Mouse (Mus musculus): ENCODE results near the gene Btrc. TPM values are rescaled to one million over a fixed set of nuclear protein-coding genes. Genes with fewer than 3 reads are reported as not detected.
"Not testable (repeated sequence)": the region's sequence is repeated elsewhere in the genome, so short reads cannot be mapped to it uniquely, and the experiment has no call there.

Btrc gene
- polyA plus RNA-seq, 2 experiments: 41.5 to 44.1 TPM

DNA sequence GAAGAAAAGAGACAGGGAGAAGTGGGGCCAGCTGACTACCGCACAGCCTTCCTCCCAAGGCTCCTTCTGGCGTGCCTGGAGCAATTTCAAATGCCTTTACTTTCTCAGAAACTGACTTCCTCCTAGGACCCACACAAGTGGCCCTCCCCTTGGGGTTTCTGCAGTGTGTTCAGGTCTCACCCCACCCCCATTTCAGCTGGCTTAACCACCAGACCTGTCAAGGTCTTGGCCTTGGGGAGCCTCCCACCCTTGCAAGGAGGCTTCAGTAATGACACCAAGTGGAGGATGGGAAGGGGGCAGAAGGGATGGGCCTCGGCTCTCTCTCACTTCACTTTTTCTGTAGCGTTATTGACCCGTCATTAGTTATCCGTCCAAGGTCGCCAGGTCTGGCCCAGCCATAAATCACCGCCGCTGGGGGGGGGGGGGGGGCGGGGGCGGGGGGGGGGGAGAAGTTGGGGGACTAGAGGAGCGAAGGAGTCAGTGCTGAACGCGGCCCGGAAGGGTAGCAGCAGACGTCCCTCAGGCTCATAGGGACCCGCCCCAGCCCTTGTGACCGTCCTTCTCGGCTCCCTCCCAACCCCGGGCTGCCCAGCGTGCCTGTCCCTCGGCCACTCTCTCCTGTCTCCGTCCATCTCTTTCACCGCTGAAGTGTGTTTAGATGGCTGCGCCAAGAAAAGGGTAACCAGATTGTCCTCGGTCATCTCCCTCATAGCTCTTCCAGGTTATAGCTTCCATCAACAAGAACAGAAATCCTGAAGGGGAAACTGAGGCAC, 180.8 kb downstream of the Btrc start:
- no peak for DNase-seq (ENCODE audit: low spot score)
- WGBS: under 1% methylated on average over 13 of the region's 26 CpGs
- Histone ChIP-seq H3K9ac (ENCODE audit: low read depth, low read length, severe bottlenecking) (peak overlapping the region; percentile 40), H3K9me3 (ENCODE audit: control insufficient read depth, low read length) (no peaks in the 10 kb centered on the region), H3K4me1 (ENCODE audit: control insufficient read depth, insufficient read depth, low read length) (peaks cover 5% of the 10 kb centered on the region; the same call in 1 of the 2 replicates), H3K27ac (replicated peaks; ENCODE audit: low read depth, low read length) (no peak overlapping the region), H3K36me3 (ENCODE audit: control insufficient read depth, insufficient read depth, low read length) (no peaks in the 10 kb centered on the region), H3K4me2 (replicated peaks; ENCODE audit: low read depth, low read length, severe bottlenecking) (peak overlapping the region; percentile 62), H3K27me3 (ENCODE audit: control insufficient read depth, insufficient read depth, low read length) (peaks cover 24% of the 10 kb centered on the region), H3K4me3 (replicated peaks; ENCODE audit: low read length) (peak overlapping the region; percentile 29)
- no peak for TF ChIP-seq POLR2A (IDR thresholded peaks at IDR 0.05; ENCODE audit: borderline replicate concordance, extremely low read depth, insufficient read depth, insufficient read length)
- ATAC-seq (ENCODE audit: low FRiP score, low read depth): no peak

DNA sequence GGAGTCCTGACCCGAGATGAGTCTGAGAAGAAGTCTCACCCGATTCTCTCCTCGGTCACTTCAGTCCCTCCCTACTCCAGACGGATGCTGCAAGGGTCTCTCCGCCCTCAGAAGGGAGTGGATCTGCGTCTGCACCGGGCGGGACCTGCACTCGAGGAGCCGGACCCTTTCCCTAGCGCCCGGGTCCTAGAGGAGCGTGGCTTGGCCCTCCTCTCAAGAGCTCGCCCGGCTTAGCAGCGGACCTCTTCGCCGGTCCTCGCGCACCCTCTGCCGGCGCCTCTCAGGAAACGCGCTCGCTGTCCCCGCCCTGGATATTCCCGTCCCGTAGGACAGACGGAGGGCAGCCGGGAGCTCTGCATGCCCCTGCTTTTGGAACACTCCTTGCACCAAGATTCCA, 181.4 kb downstream of the Btrc start:
- no peak for TF ChIP-seq POLR2A (IDR thresholded peaks at IDR 0.05; ENCODE audit: borderline replicate concordance, extremely low read depth, insufficient read depth, insufficient read length)
- 0% methylated on average over 29 of the region's 30 CpGs for WGBS
- peak overlapping the region; percentile 62 for H3K4me2 ChIP-seq (replicated peaks; ENCODE audit: low read depth, low read length, severe bottlenecking)
- no peaks in the 10 kb centered on the region for H3K9me3 ChIP-seq (ENCODE audit: control insufficient read depth, low read length)
- peaks cover 24% of the 10 kb centered on the region for H3K27me3 ChIP-seq (ENCODE audit: control insufficient read depth, insufficient read depth, low read length)
- peak; percentile 76 for ATAC-seq (ENCODE audit: low FRiP score, low read depth)
- peaks cover 5% of the 10 kb centered on the region; the same call in 1 of the 2 replicates for H3K4me1 ChIP-seq (ENCODE audit: control insufficient read depth, insufficient read depth, low read length)
- peak overlapping the region; percentile 40 for H3K9ac ChIP-seq (ENCODE audit: low read depth, low read length, severe bottlenecking)
- H3K27ac ChIP-seq (replicated peaks; ENCODE audit: low read depth, low read length): no peak overlapping the region
- H3K4me3 ChIP-seq (replicated peaks; ENCODE audit: low read length): peak overlapping the region; percentile 29
- DNase-seq (ENCODE audit: low spot score): peak; percentile 81
- no peaks in the 10 kb centered on the region for H3K36me3 ChIP-seq (ENCODE audit: control insufficient read depth, insufficient read depth, low read length)

DNA sequence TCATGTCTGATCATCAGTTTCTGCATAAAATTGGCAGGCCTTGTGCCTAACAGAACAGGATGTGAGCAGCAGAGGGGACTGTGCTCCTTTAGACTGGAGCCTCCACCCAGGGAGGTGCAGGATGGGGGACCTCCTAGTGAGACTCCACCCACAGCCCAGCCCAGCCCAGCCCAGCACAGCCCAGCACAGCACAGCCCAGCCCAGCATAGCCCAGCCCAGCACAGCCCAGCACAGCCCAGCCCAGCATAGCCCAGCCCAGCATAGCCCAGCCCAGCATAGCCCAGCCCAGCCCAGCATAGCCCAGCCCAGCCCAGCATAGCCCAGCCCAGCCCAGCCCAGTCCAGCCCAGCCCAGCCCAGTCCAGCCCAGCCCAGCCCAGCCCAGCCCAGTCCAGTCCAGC, 184.7 kb downstream of the Btrc start:
- H3K9ac ChIP-seq (ENCODE audit: low read depth, low read length, severe bottlenecking); H3K27me3 ChIP-seq (ENCODE audit: control insufficient read depth, insufficient read depth, low read length); H3K36me3 ChIP-seq (ENCODE audit: control insufficient read depth, insufficient read depth, low read length); H3K4me3 ChIP-seq (replicated peaks; ENCODE audit: low read length); ATAC-seq (ENCODE audit: low FRiP score, low read depth); H3K9me3 ChIP-seq (ENCODE audit: control insufficient read depth, low read length); H3K27ac ChIP-seq (replicated peaks; ENCODE audit: low read depth, low read length); H3K4me1 ChIP-seq (ENCODE audit: control insufficient read depth, insufficient read depth, low read length); DNase-seq (ENCODE audit: low spot score); H3K4me2 ChIP-seq (replicated peaks; ENCODE audit: low read depth, low read length, severe bottlenecking): not testable (repeated sequence)

DNA sequence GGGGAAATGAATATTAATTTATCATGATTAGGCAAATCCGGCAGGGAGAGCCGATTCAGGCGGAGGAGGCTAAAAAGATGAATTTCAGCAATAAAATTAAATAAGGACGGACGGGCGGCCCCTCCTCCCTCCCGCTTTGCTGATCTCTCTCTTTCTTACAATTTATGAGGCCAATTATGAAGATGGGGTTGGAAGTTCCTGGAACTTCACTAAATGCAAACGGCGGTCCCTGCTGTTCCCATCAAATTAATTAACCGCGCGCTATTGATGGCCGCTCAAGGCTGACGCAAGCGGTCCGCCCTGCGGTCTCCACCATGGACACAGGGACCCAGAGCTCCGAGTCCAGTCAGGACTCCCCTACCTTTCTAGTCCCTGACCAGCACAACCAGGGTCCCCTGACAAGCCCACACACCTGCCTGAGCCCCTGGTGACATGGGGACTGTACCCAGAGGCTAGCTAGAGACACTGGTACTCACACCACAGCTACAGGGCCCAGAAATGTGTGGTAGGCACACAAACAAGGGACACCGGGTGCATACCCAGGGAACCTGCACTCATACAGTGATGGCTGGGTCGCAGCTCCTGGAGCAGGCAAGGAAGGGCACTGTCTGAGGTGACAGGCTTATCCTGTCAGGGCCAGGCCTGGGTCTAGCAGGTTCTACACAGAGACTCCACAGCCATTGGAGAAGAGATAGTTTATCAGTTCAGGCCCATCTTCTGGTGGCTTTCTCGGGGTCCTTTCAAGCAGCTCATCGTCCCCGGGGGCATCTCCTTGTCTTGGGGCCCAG, 185.8 kb downstream of the Btrc start:
- peaks cover 5% of the 10 kb centered on the region; the same call in 1 of the 2 replicates for H3K4me1 ChIP-seq (ENCODE audit: control insufficient read depth, insufficient read depth, low read length)
- ATAC-seq (ENCODE audit: low FRiP score, low read depth): no peak
- H3K9me3 ChIP-seq (ENCODE audit: control insufficient read depth, low read length): no peaks in the 10 kb centered on the region
- no peak overlapping the region for H3K4me2 ChIP-seq (replicated peaks; ENCODE audit: low read depth, low read length, severe bottlenecking)
- H3K4me3 ChIP-seq (replicated peaks; ENCODE audit: low read length): no peak overlapping the region
- H3K27ac ChIP-seq (replicated peaks; ENCODE audit: low read depth, low read length): no peak overlapping the region
- H3K9ac ChIP-seq (ENCODE audit: low read depth, low read length, severe bottlenecking): no peak overlapping the region
- DNase-seq (ENCODE audit: low spot score): no peak
- TF ChIP-seq POLR2A (IDR thresholded peaks at IDR 0.05; ENCODE audit: borderline replicate concordance, extremely low read depth, insufficient read depth, insufficient read length): no peak
- peaks cover 6% of the 10 kb centered on the region; the same call in 1 of the 2 replicates for H3K27me3 ChIP-seq (ENCODE audit: control insufficient read depth, insufficient read depth, low read length)
- peaks cover 7% of the 10 kb centered on the region for H3K36me3 ChIP-seq (ENCODE audit: control insufficient read depth, insufficient read depth, low read length)
- 48% methylated on average over 23 of the region's 23 CpGs for WGBS

DNA sequence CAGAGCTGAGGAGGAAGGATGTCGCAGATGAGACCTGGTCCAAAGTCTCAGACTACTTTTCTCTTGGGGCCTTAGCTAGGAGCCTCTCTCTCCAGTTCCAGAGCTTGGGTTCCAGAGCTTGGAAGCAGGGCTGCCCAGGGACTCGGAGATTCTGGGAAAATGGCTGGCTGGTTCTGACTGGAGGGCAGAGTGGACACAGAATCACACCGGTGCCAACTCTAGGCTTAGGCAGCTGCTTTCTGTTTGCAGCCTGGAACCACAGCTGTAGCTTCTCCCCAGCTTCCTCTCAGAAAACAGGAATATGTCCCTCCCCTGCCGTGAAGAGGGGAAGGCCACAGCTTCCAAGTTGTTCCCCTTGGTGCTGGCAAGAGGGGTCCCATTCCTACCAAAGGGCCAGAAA, 186.4 kb downstream of the Btrc start:
- ATAC-seq (ENCODE audit: low FRiP score, low read depth): no peak
- peaks cover 14% of the 10 kb centered on the region for H3K36me3 ChIP-seq (ENCODE audit: control insufficient read depth, insufficient read depth, low read length)
- WGBS: 76% methylated on average over 4 of the region's 4 CpGs
- H3K4me1 ChIP-seq (ENCODE audit: control insufficient read depth, insufficient read depth, low read length): no peaks in the 10 kb centered on the region; the same call in 1 of the 2 replicates
- H3K9me3 ChIP-seq (ENCODE audit: control insufficient read depth, low read length): no peaks in the 10 kb centered on the region
- no peak overlapping the region for H3K9ac ChIP-seq (ENCODE audit: low read depth, low read length, severe bottlenecking)
- peaks cover 6% of the 10 kb centered on the region; the same call in 1 of the 2 replicates for H3K27me3 ChIP-seq (ENCODE audit: control insufficient read depth, insufficient read depth, low read length)
- DNase-seq (ENCODE audit: low spot score): no peak
- H3K4me3 ChIP-seq (replicated peaks; ENCODE audit: low read length): no peak overlapping the region
- TF ChIP-seq POLR2A (IDR thresholded peaks at IDR 0.05; ENCODE audit: borderline replicate concordance, extremely low read depth, insufficient read depth, insufficient read length): no peak
- no peak overlapping the region for H3K4me2 ChIP-seq (replicated peaks; ENCODE audit: low read depth, low read length, severe bottlenecking)
- no peak overlapping the region for H3K27ac ChIP-seq (replicated peaks; ENCODE audit: low read depth, low read length)

All from limb, embryonic 14.5 days (tissue).